Comparison of ENCODE assay signal across 11 mouse cellular contexts in genomic region chr15:84267720-84268260, GRCm38 (mm10).
"Had no signal": no experiment of that assay in that cellular context is flagged by ENCODE, and none has a peak within 500 bp of the region (broad histone marks: within the 10 kb centered on the region; RNA-seq: fewer than 3 reads in every experiment).

No protein-coding gene starts in this region.

- H3K9me3 ChIP-seq: limb, embryonic 13.5 days; midbrain, embryonic 10.5 days; neural tube, embryonic 13.5 days had no signal

- H3K36me3 ChIP-seq: limb, embryonic 13.5 days; neural tube, embryonic 13.5 days had no signal

- DNase-seq: kidney, postnatal 10 days; left cerebral cortex, postnatal 4 days; lung, adult 18-20 months; lung, postnatal 4 days; midbrain, embryonic 14.5 days; thymus, postnatal 4 days had no signal

- H3K4me3 ChIP-seq: limb, embryonic 13.5 days; midbrain, embryonic 10.5 days; neural tube, embryonic 13.5 days had no signal

- H3K27me3 ChIP-seq: limb, embryonic 13.5 days; neural tube, embryonic 13.5 days had no signal

- H3K27ac ChIP-seq: limb, embryonic 13.5 days; liver, embryonic 14.5 days; neural tube, embryonic 13.5 days; stomach, postnatal 0 days had no signal
